Mouse (Mus musculus) testis, postnatal 10 days (tissue): Measurements from ENCODE around the gene A630089N07Rik.

Experiments used
- DNase-seq: peaks from one replicate; pipeline ENCODE4 v3.0.0; 2021; ENCODE audit warnings: low spot score

Gene A630089N07Rik

GRCm38 (mm10) chr16:97962151-97962948 is 119.9 kb downstream of the A630089N07Rik start, which contains the start of the genes C2cd2 and Zbtb21:
Gene C2cd2 (minus strand): TSS chr16:97962598.
Gene Zbtb21 (minus strand): TSS chr16:97962622.
- DNase-seq = peak; percentile 97

GRCm38 (mm10) chr16:97961381-97962150 is 120.7 kb downstream of the A630089N07Rik start:
- DNase-seq = no peak

- no peak for DNase-seq
These were observed 121.9 kb downstream of the A630089N07Rik start for GRCm38 (mm10) chr16:97960348-97960747.

- no peak for DNase-seq
These were observed 123.8 kb downstream of the A630089N07Rik start for GRCm38 (mm10) chr16:97958401-97958973.

- no peak for DNase-seq
These were observed 124.6 kb downstream of the A630089N07Rik start for GRCm38 (mm10) chr16:97957626-97958025.

GRCm38 (mm10) chr16:97956011-97956410 is 126.2 kb downstream of the A630089N07Rik start:
- no peak for DNase-seq

GRCm38 (mm10) chr16:97953300-97953699 is 128.9 kb downstream of the A630089N07Rik start:
- no peak for DNase-seq

- DNase-seq = no peak
These were observed 129.4 kb downstream of the A630089N07Rik start for GRCm38 (mm10) chr16:97952801-97953200.

GRCm38 (mm10) chr16:97952371-97952770 is 129.9 kb downstream of the A630089N07Rik start:
- DNase-seq = no peak
